9 mouse cellular contexts compared by ENCODE assay signal in genomic region chr11:70334477-70334876, GRCm38 (mm10). TPM values are rescaled to one million over a fixed set of nuclear protein-coding genes. Genes with fewer than 3 reads are reported as not detected.
DNase-seq lines count a peak whose midpoint lies in the region; TF ChIP-seq lines count a peak whose summit lies in the region.
"Had no signal": no experiment of that assay in that cellular context is flagged by ENCODE, and none has a peak within 500 bp of the region (broad histone marks: within the 10 kb centered on the region; RNA-seq: fewer than 3 reads in every experiment).

No protein-coding gene starts in this region.

- H3K4me2 ChIP-seq in CH12.LX (ENCODE audit: insufficient read depth, low read depth, poor library complexity, severe bottlenecking): no peak overlapping the region
- H3K4me2 ChIP-seq: embryonic facial prominence, embryonic 13.5 days had no signal

- intact Hi-C loops in heart, adult 2 months (cut with DNase I): no loop called here
- intact Hi-C loops in heart, postnatal 25 days (cut with DNase I): no loop called here

- TF ChIP-seq POLR2A in heart, adult 2 months (IDR thresholded peaks at IDR 0.05; ENCODE audit: insufficient read depth, low read depth, low read length): no peak
- TF ChIP-seq POLR2A in CH12.LX (IDR thresholded peaks at IDR 0.05; ENCODE audit: low read depth, low read length): no peak
- TF ChIP-seq POLR2A in testis, adult 2 months (IDR thresholded peaks at IDR 0.05; ENCODE audit: control insufficient read depth, low read depth, low read length): no peak

- no peak for TF ChIP-seq EP300 in heart, adult 2 months (IDR thresholded peaks at IDR 0.05; ENCODE audit: insufficient read depth, low read depth, low read length)
- TF ChIP-seq EP300 in CH12.LX (IDR thresholded peaks at IDR 0.05; ENCODE audit: low read length): no peak

- H3K79me2 ChIP-seq in heart, adult 2 months (replicated peaks; ENCODE audit: control insufficient read depth, insufficient read depth, low read length): no peaks in the 10 kb centered on the region
- no peaks in the 10 kb centered on the region for H3K79me2 ChIP-seq in CH12.LX (replicated peaks; ENCODE audit: control insufficient read depth, extremely low read depth, insufficient read depth, poor library complexity, severe bottlenecking)

- TF ChIP-seq RAD21 in CH12.LX (IDR thresholded peaks at IDR 0.05; ENCODE audit: low read depth, low read length): peak; percentile 84

- DNase-seq in heart, adult 2 months: peak; percentile 25 to 36
- DNase-seq in heart, postnatal 25 days (ENCODE audit: low spot score): no peak
- DNase-seq in CH12.LX (ENCODE audit: extremely low read depth): peak; percentile 66
- DNase-seq in brain, adult 2 months (ENCODE audit: low read depth, low spot score): peak; percentile 48
- peak; percentile 4 to 82 for DNase-seq in frontal cortex, adult 2 months (ENCODE audit: extremely low spot score in 1 of 2, low spot score in 1 of 2)
- DNase-seq in layer of hippocampus, postnatal 25 days (ENCODE audit: extremely low spot score in 1 of 2, low spot score in 1 of 2): peak; percentile 36 to 78
- DNase-seq in mesoderm, embryonic 11.5 days (ENCODE audit: low read depth, low spot score): peak; percentile 61

- in situ Hi-C loops in CH12.LX (cut with MboI; ENCODE audit: low pct_ligation_motif_present, low pct_unique_long_range_greater_than_20kb, low sequenced_read_pairs): no loop called here

- no peaks in the 10 kb centered on the region for H3K9me3 ChIP-seq in CH12.LX (replicated peaks; ENCODE audit: low read length)
- H3K9me3 ChIP-seq: embryonic facial prominence, embryonic 13.5 days had no signal

- no peaks in the 10 kb centered on the region for H3K4me1 ChIP-seq in heart, adult 2 months (ENCODE audit: control insufficient read depth, insufficient read depth, low read length)
- H3K4me1 ChIP-seq in CH12.LX (ENCODE audit: control insufficient read depth in 1 of 2, insufficient read depth in 2 of 2): peaks cover 0 to 6% of the 10 kb centered on the region in 2 experiments; a peak in 1 of 4 replicates
- no peaks in the 10 kb centered on the region; the same call in 1 of the 2 replicates for H3K4me1 ChIP-seq in testis, adult 2 months (ENCODE audit: control insufficient read depth, insufficient read depth, low read length)
- H3K4me1 ChIP-seq: embryonic facial prominence, embryonic 13.5 days had no signal

- no peak overlapping the region for H3K4me3 ChIP-seq in heart, adult 2 months
- H3K4me3 ChIP-seq in CH12.LX (replicated peaks in 1 of 3; ENCODE audit: low read depth in 2 of 3, low read length in 2 of 3, poor library complexity in 1 of 3): no peak overlapping the region
- H3K4me3 ChIP-seq in testis, adult 2 months (ENCODE audit: control insufficient read depth, low read depth, low read length): no peak overlapping the region
- H3K4me3 ChIP-seq: embryonic facial prominence, embryonic 13.5 days had no signal

- WGBS in heart, adult 2 months: 23% methylated on average over 4 of the region's 4 CpGs

- no peaks in the 10 kb centered on the region for H3K36me3 ChIP-seq in heart, adult 2 months (ENCODE audit: control insufficient read depth, insufficient read depth, low read length)
- H3K36me3 ChIP-seq in CH12.LX (replicated peaks in 1 of 2; ENCODE audit: control insufficient read depth in 1 of 2, insufficient read depth in 1 of 2, low read length in 1 of 2): no peaks in the 10 kb centered on the region
- no peaks in the 10 kb centered on the region for H3K36me3 ChIP-seq in testis, adult 2 months (ENCODE audit: control insufficient read depth, insufficient read depth, low read length)
- H3K36me3 ChIP-seq: embryonic facial prominence, embryonic 13.5 days had no signal

- H3K27me3 ChIP-seq in heart, adult 2 months (ENCODE audit: control insufficient read depth, insufficient read depth, low read length): no peaks in the 10 kb centered on the region
- peaks cover 63% of the 10 kb centered on the region for H3K27me3 ChIP-seq in CH12.LX (replicated peaks)
- no peaks in the 10 kb centered on the region for H3K27me3 ChIP-seq in testis, adult 2 months (ENCODE audit: control insufficient read depth, insufficient read depth, low read length)
- H3K27me3 ChIP-seq: embryonic facial prominence, embryonic 13.5 days had no signal

- no peak overlapping the region for H3K27ac ChIP-seq in heart, adult 2 months
- no peak overlapping the region for H3K27ac ChIP-seq in CH12.LX (ENCODE audit: insufficient read depth, low read depth)
- no peak overlapping the region for H3K27ac ChIP-seq in testis, adult 2 months (ENCODE audit: control insufficient read depth, insufficient read depth, low read depth, low read length)
- H3K27ac ChIP-seq: embryonic facial prominence, embryonic 13.5 days had no signal

- no peak overlapping the region for H3K9ac ChIP-seq in heart, adult 2 months (ENCODE audit: low read depth, low read length)
- no peak overlapping the region for H3K9ac ChIP-seq in CH12.LX (ENCODE audit: insufficient read depth, low read depth)
- H3K9ac ChIP-seq: embryonic facial prominence, embryonic 13.5 days had no signal

- dilution Hi-C loops in CH12.LX (cut with MboI; ENCODE audit: extremely low pct_ligation_motif_present, extremely low pct_unique_long_range_greater_than_20kb, low sequenced_read_pairs): no loop called here

- peak; percentile 76 for TF ChIP-seq CTCF in heart, adult 2 months (IDR thresholded peaks at IDR 0.05)
- peak; percentile 88 to 92 for TF ChIP-seq CTCF in CH12.LX (conservative IDR thresholded peaks at IDR 0.05 in 1 of 2, IDR thresholded peaks at IDR 0.05 in 1 of 2; ENCODE audit: low read depth in 2 of 2, low read length in 2 of 2)
- peak; percentile 47; the same call in 1 of the 2 replicates for TF ChIP-seq CTCF in testis, adult 2 months (IDR thresholded peaks at IDR 0.05; ENCODE audit: control insufficient read depth, insufficient read depth, insufficient replicate concordance, low read depth, low read length)

TF ChIP-seq in CH12.LX, 34 proteins besides CTCF, POLR2A, EP300 and RAD21:
- TF ChIP-seq HCFC1 (IDR thresholded peaks at IDR 0.05; ENCODE audit: low read depth, low read length): no peak
- 0 out of 2 replicates have a peak, but pooled peaks have one; percentile 36 for TF ChIP-seq E2F4 (IDR thresholded peaks at IDR 0.05; ENCODE audit: insufficient replicate concordance, low read depth, low read length)
- TF ChIP-seq PAX5 (IDR thresholded peaks at IDR 0.05; ENCODE audit: low read length): no peak
- TF ChIP-seq SMC3 (IDR thresholded peaks at IDR 0.05; ENCODE audit: low read depth, low read length): peak; percentile 78
- TF ChIP-seq SIN3A (IDR thresholded peaks at IDR 0.05; ENCODE audit: low read length): no peak
- no peak for TF ChIP-seq MYC (IDR thresholded peaks at IDR 0.05; ENCODE audit: low read depth, low read length)
- 0 out of 2 replicates have a peak, but pooled peaks have one; percentile 1 for TF ChIP-seq ZC3H11A (IDR thresholded peaks at IDR 0.05; ENCODE audit: low read depth, low read length)
- TF ChIP-seq TCF12 (IDR thresholded peaks at IDR 0.05; ENCODE audit: low read depth, low read length): no peak

RNA-seq across cellular contexts. Expression of gene Alox12e, which starts 12.0 kb away (rescaled TPM):
- total RNA-seq in heart, adult 2 months (2021): under 1 TPM in 1 of 2 experiments, not detected in 1; 0.16 TPM
- 0.10 TPM in 1 of 2 replicates, not detected in the other for polyA plus RNA-seq in heart, adult 2 months (2012; rRNA removed)
- total RNA-seq in heart, postnatal 25 days (2021): under 1 TPM in 1 of 2 experiments, not detected in 1; 0.14 TPM
- total RNA-seq in CH12.LX (2012; rRNA removed) (0.21 TPM in 1 of 2 replicates, not detected in the other), CH12.LX (2014; rRNA removed) (not detected in 2 replicates)
- not detected in 2 replicates for polyA plus RNA-seq in CH12.LX (2012; ENCODE audit: insufficient read length, low read depth)
- 0.13 and 0.24 TPM in 2 replicates for polyA plus RNA-seq in frontal cortex, adult 2 months (2012; rRNA removed)
- not detected for total RNA-seq in layer of hippocampus, postnatal 25 days (2021)
- 0.12 TPM in 1 of 2 replicates, not detected in the other for polyA plus RNA-seq in testis, adult 2 months (2012; rRNA removed)

RNA-seq across cellular contexts. Expression of gene Alox15, which starts 17.4 kb away (rescaled TPM):
- total RNA-seq in heart, adult 2 months (2021): 10 to 100 TPM in 1 of 2 experiments, 1 to 10 TPM in 1; 5.5 to 13.7 TPM
- 1.5 and 2.9 TPM in 2 replicates for polyA plus RNA-seq in heart, adult 2 months (2012; rRNA removed)
- 1 to 10 TPM; 4.8 to 5.4 TPM for total RNA-seq in heart, postnatal 25 days (2021)
- total RNA-seq in CH12.LX (2012; rRNA removed) (0.04 TPM in 1 of 2 replicates, not detected in the other), CH12.LX (2014; rRNA removed) (not detected in 2 replicates)
- polyA plus RNA-seq in CH12.LX (2012; ENCODE audit: insufficient read length, low read depth): not detected in 2 replicates
- 0.26 and 0.84 TPM in 2 replicates for polyA plus RNA-seq in frontal cortex, adult 2 months (2012; rRNA removed)
- total RNA-seq in layer of hippocampus, postnatal 25 days (2021): not detected
- polyA plus RNA-seq in testis, adult 2 months (2012; rRNA removed): 0.52 and 1.3 TPM in 2 replicates

Comparison
In these comparisons a context has a peak if more than half of its experiments do, and no peak if none do; other contexts are left out.
1. RNA of gene Alox15, which starts 17.4 kb away (total RNA-seq): 5.5 to 13.7 TPM in heart, adult 2 months and 4.8 to 5.4 TPM in heart, postnatal 25 days; 0.04 TPM in CH12.LX and not detected in layer of hippocampus, postnatal 25 days; every median in the first group is over 4 times any median in the second.
2. Peak in every context shown above with its lines, with median percentiles within 50 percentile points of each other: CTCF ChIP-seq.